Mouse (Mus musculus) thymus, adult 2 months (tissue): ENCODE results near the gene Ip6k3.

Experiments
- CTCF ChIP-seq: fragments of 200-500 bp; IDR thresholded peaks from 2 replicates; pipeline ENCODE4 v1.5.1; 2012; ENCODE audit warnings: mild to moderate bottlenecking, control low read depth, low read length, moderate library complexity, borderline replicate concordance; ENCODE audit not compliant: control insufficient read depth, poor library complexity, insufficient read depth; ENCODE audit errors: extremely low read depth
- POLR2A ChIP-seq: fragments of 200-500 bp; IDR thresholded peaks from 2 replicates; pipeline ENCODE4 v1.6.1; 2012; ENCODE audit warnings: mild to moderate bottlenecking, low read length, control low read depth, moderate library complexity; ENCODE audit not compliant: control insufficient read depth, poor library complexity, insufficient read depth; ENCODE audit errors: extremely low read depth

- TF ChIP-seq CTCF (no peak), POLR2A (no peak)
Measured at GRCm38 (mm10) chr17:27212006-27212405, 44.4 kb upstream of the Ip6k3 start.
